8 mouse cellular contexts compared by ENCODE assay signal in the genomic region with DNA sequence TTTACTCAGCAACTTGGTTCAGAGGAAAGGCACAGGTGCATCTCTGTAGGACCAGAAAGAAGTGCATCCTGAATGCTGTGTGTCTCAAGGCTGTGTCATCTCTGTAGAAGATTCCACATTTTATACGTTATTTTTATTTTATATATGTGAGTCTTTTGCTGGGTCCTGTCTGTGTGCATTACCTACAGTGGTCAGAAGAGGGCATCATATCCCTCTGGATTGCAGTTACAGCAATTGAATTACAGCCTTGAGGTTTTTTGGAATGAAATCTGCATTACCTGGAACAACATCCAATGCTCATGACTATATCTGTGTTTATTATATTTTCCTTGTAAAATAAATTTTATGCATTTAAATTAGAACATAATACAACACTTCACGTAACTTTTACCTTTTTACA. TPM values are rescaled to one million over a fixed set of nuclear protein-coding genes. Genes with fewer than 3 reads are reported as not detected.
DNase-seq lines count a peak whose midpoint lies in the region; ATAC-seq lines count a peak whose summit lies in the region.
"Not testable (repeated sequence)": the region's sequence is repeated elsewhere in the genome, so short reads cannot be mapped to it uniquely, and the experiment has no call there.

No protein-coding gene starts in this region.

- not testable (repeated sequence) for H3K27me3 ChIP-seq in intestine, embryonic 14.5 days (replicated peaks; ENCODE audit: control insufficient read depth, insufficient read depth, low read length)

- H3K4me2 ChIP-seq in intestine, embryonic 14.5 days (ENCODE audit: low read length), result not testable (repeated sequence)

- 77% methylated on average over 2 of the region's 2 CpGs for WGBS in intestine, embryonic 14.5 days

- H3K4me3 ChIP-seq in intestine, embryonic 14.5 days (ENCODE audit: low read depth, low read length), result not testable (repeated sequence)

- not testable (repeated sequence) for H3K36me3 ChIP-seq in intestine, embryonic 14.5 days (ENCODE audit: control insufficient read depth, insufficient read depth, low read length)

- not testable (repeated sequence) for ATAC-seq in intestine, embryonic 14.5 days (replicated peaks; ENCODE audit: low FRiP score, low TSS enrichment, low read depth)

- H3K9ac ChIP-seq in intestine, embryonic 14.5 days (ENCODE audit: low read length), result not testable (repeated sequence)

- not testable (repeated sequence) for H3K27ac ChIP-seq in intestine, embryonic 14.5 days (ENCODE audit: low read depth)

- DNase-seq in 3T3-L1 (ENCODE audit: low read depth, low spot score) (peak; percentile 70), R1 (ENCODE audit: low read depth, low spot score) (peak; percentile 52)
- DNase-seq in cerebellum, postnatal 10 days, result peak; percentile 55 to 65
- peak; percentile 5 to 29 for DNase-seq in frontal cortex, postnatal 10 days (ENCODE audit: low spot score in 2 of 2)
- peak; percentile 54 for DNase-seq in intestine, embryonic 14.5 days (ENCODE audit: low spot score)
- DNase-seq in layer of hippocampus, postnatal 25 days (ENCODE audit: extremely low spot score in 1 of 2, low spot score in 1 of 2), result peak; percentile 13 to 57
- peak; percentile 41 for DNase-seq in lung, postnatal 10 days
- DNase-seq in right cerebral cortex, adult 2 months (ENCODE audit: low spot score in 2 of 2), result peak; percentile 57 to 59

- not testable (repeated sequence) for H3K9me3 ChIP-seq in intestine, embryonic 14.5 days (ENCODE audit: control insufficient read depth, low read length)

- H3K4me1 ChIP-seq in intestine, embryonic 14.5 days (replicated peaks; ENCODE audit: control insufficient read depth, insufficient read depth, low read length), result not testable (repeated sequence)

RNA-seq across cellular contexts. Expression of gene Platr25, which starts 3.3 kb away (rescaled TPM):
- 26.0 and 30.7 TPM in 2 replicates for polyA plus RNA-seq in intestine, embryonic 14.5 days (2014; fragmentation: Nextera tagmentation; extraction: Ambion mirVana)
- total RNA-seq in layer of hippocampus, postnatal 25 days (2021), result 10 to 100 TPM; 11.4 to 11.7 TPM

RNA-seq across cellular contexts. Expression of gene Gm5141, which starts 21.8 kb away (rescaled TPM):
- 8.8 and 9.6 TPM in 2 replicates for polyA plus RNA-seq in intestine, embryonic 14.5 days (2014; fragmentation: Nextera tagmentation; extraction: Ambion mirVana)
- 1 to 10 TPM; 3.8 to 7.6 TPM for total RNA-seq in layer of hippocampus, postnatal 25 days (2021)

Comparison
In these comparisons a context has a peak if more than half of its experiments do, and no peak if none do; other contexts are left out.
1. DNase-seq: peak in every context shown above with its lines; median percentile 70 in 3T3-L1; 60 in cerebellum, postnatal 10 days; 58 in right cerebral cortex, adult 2 months; 54 in intestine, embryonic 14.5 days; 52 in R1; 41 in lung, postnatal 10 days; 35 in layer of hippocampus, postnatal 25 days; 17 in frontal cortex, postnatal 10 days.